Mouse (Mus musculus): ENCODE results near the gene Tnfsf12.

Gene Tnfsf12

GRCm38 (mm10) chr11:69681314-69682208, 14.1 kb downstream of the Tnfsf12 start, which contains the start of gene Senp3:
TSS of gene Senp3 (minus strand) at chr11:69682084.
- DNase-seq (ENCODE audit: low spot score): peak; percentile 96

GRCm38 (mm10) chr11:69680136-69680855, 15.4 kb downstream of the Tnfsf12 start:
- no peak for DNase-seq (ENCODE audit: low spot score)

- no peak for DNase-seq (ENCODE audit: low spot score)
Observed at GRCm38 (mm10) chr11:69679144-69679543, 16.5 kb downstream of the Tnfsf12 start.

GRCm38 (mm10) chr11:69672211-69672706, 23.4 kb downstream of the Tnfsf12 start, which contains the start of gene Eif4a1:
TSS of gene Eif4a1 (minus strand) at chr11:69672423.
- DNase-seq (ENCODE audit: low spot score): peak; percentile 100

- no peak for DNase-seq (ENCODE audit: low spot score)
Observed at GRCm38 (mm10) chr11:69671726-69672124, 23.9 kb downstream of the Tnfsf12 start.

- DNase-seq (ENCODE audit: low spot score): peak; percentile 94
Observed at GRCm38 (mm10) chr11:69670786-69671725, 24.6 kb downstream of the Tnfsf12 start.

- no peak for DNase-seq (ENCODE audit: low spot score)
Observed at GRCm38 (mm10) chr11:69666665-69667005, 29.0 kb downstream of the Tnfsf12 start.

GRCm38 (mm10) chr11:69665961-69666664, 29.5 kb downstream of the Tnfsf12 start, which contains the start of gene Cd68:
TSS of gene Cd68 (minus strand) at chr11:69666153.
- DNase-seq (ENCODE audit: low spot score): peak; percentile 58

GRCm38 (mm10) chr11:69665457-69665960, 30.1 kb downstream of the Tnfsf12 start:
- DNase-seq (ENCODE audit: low spot score): no peak

- DNase-seq (ENCODE audit: low spot score): no peak
Observed at GRCm38 (mm10) chr11:69664841-69665240, 30.8 kb downstream of the Tnfsf12 start.

- DNase-seq (ENCODE audit: low spot score): no peak
Observed at GRCm38 (mm10) chr11:69663795-69664194, 31.9 kb downstream of the Tnfsf12 start.

GRCm38 (mm10) chr11:69662967-69663671, 32.5 kb downstream of the Tnfsf12 start:
- DNase-seq (ENCODE audit: low spot score): no peak

- DNase-seq (ENCODE audit: low spot score): peak; percentile 92
Observed at GRCm38 (mm10) chr11:69662213-69662966, 33.3 kb downstream of the Tnfsf12 start, which contains the start of gene Mpdu1. TSS of gene Mpdu1 (minus strand) at chr11:69662642.

GRCm38 (mm10) chr11:69661221-69661881, 34.3 kb downstream of the Tnfsf12 start:
- no peak for DNase-seq (ENCODE audit: low spot score)

GRCm38 (mm10) chr11:69657462-69657881, 38.2 kb downstream of the Tnfsf12 start:
- DNase-seq (ENCODE audit: low spot score): no peak

- peak; percentile 68 for DNase-seq (ENCODE audit: low spot score)
Observed at GRCm38 (mm10) chr11:69656617-69657461, 38.8 kb downstream of the Tnfsf12 start.

- peak; percentile 70 for DNase-seq (ENCODE audit: low spot score)
Observed at GRCm38 (mm10) chr11:69656065-69656455, 39.6 kb downstream of the Tnfsf12 start.
